Mouse (Mus musculus) right cerebral cortex, postnatal 36 days (tissue): Measurements from ENCODE around the gene Erp29.
A peak's percentile ranks its signal among the peaks of the same experiment; 100 is the strongest.

Experiments
- DNase-seq, 2 experiments: peaks; one replicate each; pipeline ENCODE4 v3.0.0; 2022; ENCODE audit warnings: low spot score in 2 of 2, mixed read lengths in 1 of 2

The Erp29 gene

DNA sequence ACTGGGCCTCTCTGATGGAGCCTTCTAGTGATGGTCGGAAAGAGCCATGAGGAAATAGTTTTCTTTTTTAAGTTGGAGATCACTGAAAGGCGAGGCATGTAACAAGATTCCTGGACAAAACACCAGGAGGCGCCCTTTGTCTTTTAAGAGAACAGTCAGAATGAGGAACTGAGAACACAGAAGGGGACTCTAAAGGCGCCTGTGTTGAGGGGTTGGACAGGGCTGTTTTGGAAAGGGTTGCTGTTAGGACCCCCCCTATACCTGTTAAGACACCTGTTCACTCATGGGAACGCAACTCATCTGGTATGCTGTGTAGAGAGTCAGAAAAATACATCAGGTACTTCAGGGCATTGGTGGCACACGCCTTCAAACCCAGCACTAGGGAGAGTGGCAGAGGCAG, 2.3 kb downstream of the Erp29 start:
- no peak for DNase-seq

DNA sequence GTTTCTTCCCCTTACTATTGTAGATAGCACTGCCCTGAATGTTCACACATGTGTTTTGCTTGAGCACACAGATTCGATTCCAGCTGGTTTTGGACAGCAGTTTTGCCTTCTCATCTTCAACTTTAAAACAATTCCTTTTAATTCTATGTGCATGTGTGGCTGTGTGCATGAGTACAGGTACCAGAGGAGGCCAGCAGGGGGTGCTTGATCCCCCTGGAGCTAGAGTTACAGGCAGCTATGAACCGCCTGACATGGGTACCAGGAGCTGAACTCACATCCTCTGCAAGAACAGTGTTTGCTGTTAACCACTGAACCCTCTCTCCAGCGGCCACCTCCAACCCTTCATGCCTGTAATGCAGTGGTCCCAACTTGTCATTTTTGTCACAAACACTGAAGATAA, 3.9 kb downstream of the Erp29 start:
- no peak for DNase-seq

- no peak for DNase-seq
Measured at GRCm38 (mm10) chr5:121444870-121445269, 7.4 kb downstream of the Erp29 start.

- no peak for DNase-seq
Measured at GRCm38 (mm10) chr5:121443548-121443947, 8.8 kb downstream of the Erp29 start.

GRCm38 (mm10) chr5:121438756-121439155, 13.6 kb downstream of the Erp29 start:
- DNase-seq, result no peak

DNA sequence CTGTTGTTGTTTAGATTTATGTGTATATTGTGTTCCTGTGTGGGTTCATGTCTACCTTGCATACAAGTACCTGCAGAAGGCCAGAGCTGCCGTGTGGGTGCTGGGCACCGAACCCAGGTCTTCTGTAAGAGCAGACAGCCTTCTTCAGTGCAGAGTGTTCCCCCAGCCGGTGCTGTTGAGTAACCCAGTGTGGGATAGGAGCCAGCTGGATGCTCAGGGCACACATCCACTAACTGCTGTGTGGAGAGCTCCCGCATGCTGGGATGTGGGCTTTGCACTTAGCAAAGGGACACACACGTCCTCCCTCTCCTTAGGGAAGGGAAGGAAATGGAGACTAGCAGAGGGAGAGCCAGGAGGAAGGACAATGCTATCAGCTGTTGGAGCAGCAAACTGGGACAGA, 14.2 kb downstream of the Erp29 start:
- no peak for DNase-seq

DNA sequence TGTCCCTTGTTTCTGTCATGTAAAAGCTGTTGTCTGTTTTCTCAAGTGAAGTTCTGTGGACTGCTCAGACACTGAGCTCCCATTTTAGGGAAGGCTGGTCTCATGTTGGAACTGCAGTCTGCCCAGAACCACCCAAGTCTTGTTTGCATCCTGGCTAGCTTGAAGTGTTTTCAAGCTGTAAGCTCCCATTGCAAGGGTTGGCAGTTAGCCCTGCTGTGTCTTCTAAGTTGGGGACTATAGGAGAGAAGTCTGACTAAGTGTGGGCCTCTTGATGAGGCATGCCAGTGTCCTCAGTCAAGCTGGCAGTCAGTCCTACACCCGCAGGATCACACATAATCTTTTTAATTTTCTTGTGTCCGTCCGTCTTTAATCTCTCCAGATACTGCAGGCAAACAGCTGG, 23.4 kb downstream of the Erp29 start:
- peak in 1 of 2 experiments; percentile 22 for DNase-seq

DNA sequence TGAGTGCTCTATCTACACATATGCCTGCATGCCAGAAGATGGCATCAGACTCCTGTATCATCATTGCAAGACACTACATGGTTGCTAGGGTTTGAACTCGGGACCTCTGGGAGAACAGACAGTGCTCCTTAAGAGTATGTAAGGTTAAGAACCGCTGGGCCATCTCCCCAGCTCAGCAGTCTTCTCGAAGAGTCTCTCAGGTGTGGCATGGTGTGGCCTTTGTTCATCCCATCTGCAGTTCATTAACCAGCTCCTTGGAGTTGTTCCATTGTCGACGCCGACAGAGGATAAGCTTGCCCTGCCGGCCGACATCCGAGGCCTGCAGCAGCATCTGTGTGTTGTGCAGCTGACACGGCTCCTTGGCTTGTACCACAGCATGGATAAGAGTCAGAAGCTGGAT, 29.0 kb downstream of the Erp29 start:
- DNase-seq, result no peak

GRCm38 (mm10) chr5:121422787-121423186, 29.5 kb downstream of the Erp29 start:
- peak in 1 of 2 experiments; percentile 33 for DNase-seq

GRCm38 (mm10) chr5:121420721-121421120, 31.6 kb downstream of the Erp29 start:
- DNase-seq, result no peak

- no peak for DNase-seq
Measured at GRCm38 (mm10) chr5:121410975-121411374, 41.3 kb downstream of the Erp29 start.

DNA sequence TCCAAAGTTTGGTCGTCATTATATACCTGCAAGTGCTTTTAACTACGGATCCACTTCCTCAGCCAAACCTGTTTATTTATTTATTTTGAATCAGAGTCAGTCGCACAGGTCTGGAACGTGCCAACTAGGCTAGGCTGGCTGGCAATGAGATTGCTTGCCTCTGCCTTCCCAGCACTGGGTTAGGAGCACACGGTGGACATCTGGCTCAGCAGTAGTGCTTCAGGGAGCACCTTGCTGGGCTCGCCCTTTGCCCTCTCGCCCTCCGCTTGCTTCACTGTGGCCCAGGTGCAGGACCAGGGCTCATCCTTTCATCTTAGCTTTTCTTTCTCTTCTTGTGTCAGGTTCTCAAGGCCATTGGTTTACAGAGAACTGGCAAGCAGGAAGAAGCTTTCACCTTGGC, 44.5 kb downstream of the Erp29 start:
- DNase-seq, result no peak

GRCm38 (mm10) chr5:121400849-121401248, 51.5 kb downstream of the Erp29 start:
- no peak for DNase-seq

- DNase-seq, result no peak
Measured at GRCm38 (mm10) chr5:121400064-121400463, 52.2 kb downstream of the Erp29 start.

DNA sequence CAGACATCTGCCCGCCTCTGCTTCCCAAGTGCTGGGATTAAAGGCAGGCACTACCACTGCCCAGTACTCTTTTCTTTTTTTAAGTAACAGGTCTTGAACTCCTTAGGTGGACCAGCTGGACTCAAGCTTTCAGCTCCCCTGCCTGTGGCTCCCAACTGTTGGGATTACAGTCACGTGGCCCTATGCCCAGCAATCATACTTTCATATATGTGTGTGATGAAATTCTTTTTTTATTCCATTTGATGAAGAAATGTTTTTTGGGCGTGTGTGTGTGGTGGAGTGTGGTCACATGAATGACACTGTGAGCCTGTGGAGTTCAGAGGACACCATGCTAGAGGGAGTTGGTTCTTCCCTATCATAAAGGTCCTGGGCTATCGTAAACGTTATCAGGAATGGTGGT, 52.8 kb downstream of the Erp29 start:
- DNase-seq, result no peak

- DNase-seq, result no peak
Measured at GRCm38 (mm10) chr5:121398965-121399462, 53.3 kb downstream of the Erp29 start.

DNA sequence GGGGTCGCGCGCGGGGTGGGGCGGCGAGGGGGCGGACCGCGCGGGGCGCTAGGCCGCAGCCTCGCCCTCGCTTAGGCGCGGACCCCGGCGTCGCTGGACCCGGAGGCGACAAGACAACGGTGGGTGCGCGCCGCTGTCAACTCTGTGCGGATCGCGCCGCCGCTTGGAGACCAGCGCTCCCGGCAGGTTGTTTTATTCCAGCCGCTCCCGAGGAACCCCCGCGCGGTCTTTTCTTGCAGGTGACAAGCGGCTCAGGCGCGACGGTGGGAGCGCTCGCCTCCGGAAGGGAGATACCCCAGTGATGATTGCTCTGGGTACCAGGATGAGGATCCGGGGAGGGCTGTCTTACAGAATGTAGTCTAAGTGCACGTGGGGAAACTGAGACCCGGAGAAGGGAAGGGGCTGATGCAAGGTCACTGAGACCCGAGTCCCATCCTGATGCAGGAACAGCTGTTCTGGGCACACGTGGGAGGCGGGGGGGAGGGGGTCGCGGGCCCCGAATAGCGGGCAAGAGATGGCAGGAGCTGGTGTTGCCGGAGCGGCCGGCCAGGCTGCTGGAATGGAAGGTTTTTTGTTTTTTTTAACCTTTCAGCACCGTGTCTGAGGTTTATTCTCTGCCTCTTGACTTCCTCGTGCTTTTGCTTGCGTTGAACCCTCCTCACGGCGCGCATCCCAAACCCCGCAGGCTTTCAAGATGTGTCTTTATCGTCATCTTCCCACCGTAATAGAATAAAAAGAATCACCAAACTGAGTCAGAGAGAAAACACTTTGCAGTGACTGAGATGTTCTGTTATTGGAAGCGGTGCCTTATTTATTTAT, 54.0 kb downstream of the Erp29 start:
- no peak for DNase-seq

DNA sequence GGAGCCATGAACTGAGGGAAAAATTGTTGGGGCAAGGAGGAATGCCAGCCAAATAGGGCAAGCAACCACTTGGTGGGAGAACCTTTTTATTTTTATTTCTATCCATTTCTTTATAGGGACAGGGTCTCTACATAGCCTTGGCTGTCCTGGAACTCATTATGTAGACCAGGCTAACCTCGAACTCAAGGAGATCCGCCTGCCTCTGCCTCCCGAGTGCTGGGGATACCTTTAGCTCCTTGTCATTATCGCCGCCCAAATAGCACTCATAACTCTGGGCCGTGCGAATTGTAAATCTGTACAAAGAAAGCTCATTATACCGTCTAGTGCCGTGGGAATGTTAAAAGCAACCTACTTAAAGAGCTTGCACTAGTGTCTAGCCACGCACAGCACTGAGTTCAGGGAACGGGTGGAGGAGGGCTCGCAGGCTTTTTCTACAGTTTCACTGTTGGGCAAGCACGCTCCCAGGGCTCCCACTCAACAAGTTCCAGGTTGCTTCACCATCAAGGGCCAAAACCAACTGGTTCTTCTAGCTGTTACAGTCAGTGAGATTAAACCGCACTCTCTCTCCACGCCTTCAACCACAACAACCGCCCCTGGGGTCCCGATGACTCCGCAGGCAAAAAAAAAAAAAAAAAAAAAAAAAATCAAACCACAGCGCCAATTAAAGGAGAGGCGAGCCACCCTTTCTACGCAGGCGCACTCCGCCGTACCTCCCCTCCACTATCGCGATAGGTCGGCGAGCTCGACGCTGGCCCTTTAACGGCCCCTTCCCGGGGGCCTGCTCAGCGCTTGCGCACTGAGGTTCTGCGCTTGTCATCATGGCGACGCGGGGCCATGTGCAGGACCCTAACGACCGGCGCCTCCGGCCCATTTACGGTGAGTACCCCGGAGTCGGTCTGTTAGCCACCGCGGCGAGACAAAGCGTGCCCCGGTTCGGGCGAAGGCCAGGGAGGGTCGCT, 54.8 kb downstream of the Erp29 start, which contains the start of gene Naa25:
Gene Naa25, plus strand, starts transcription at position 750 of the 959 bp plus-strand sequence.
- DNase-seq, result peak; percentile 89 to 90

DNA sequence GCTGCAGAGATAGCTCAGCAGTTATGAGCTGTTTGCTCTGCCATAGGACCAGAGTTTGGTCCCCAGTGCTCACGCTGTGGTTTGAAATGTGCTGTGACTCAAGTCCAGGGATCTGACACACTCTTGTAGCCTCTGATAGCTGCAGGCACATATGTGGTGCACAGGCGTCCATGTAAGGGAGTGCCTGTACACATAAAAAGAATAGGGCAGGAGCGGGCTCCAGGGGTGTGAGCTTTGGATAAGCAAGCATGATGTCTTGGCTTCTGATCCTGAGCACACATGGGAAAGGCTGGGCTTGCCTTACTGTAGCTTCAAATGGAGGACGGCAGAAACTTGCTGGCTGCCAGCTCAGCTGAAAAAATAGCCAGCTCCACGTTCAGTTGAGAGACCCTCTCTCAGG, 56.7 kb downstream of the Erp29 start:
- no peak for DNase-seq

DNA sequence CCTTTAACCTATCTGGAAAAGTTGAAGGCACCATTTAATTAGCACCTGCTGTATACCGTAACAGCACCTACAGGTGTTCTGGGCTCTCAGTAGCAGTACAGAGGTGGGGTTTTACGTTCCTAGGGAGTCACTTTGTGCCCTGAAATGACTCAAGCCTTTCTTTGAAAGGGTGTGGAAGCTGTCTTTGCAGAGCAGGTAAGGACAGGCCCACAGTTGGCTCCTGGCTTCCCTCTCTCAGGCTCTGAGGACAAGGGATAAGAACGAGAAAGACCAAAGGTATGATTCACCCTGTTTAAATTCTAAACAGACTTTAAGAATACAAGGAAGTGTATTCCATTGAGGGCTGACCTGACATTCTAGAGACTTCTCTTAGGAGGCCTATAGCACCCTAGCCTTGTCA, 58.9 kb downstream of the Erp29 start:
- DNase-seq, result no peak

GRCm38 (mm10) chr5:121392667-121393380, 59.5 kb downstream of the Erp29 start:
- no peak for DNase-seq

DNA sequence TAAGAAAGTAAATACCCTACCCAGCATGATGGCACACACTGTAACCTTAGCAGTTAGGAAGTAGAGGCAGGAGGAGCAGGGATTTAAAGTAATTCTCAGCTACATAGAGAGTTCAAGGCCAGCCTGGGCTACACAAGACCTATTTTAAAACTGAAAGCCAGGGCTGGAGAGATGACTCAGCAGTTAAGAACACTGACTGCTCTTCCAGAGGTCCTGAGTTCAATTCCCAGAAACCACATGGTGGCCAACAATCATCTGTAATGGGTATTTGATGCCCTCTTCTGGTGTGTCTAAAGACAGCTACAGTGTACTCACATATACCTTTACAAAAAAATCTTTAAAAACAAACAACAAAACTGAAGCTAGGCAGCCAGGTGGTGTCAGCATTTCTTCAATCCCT, 62.6 kb downstream of the Erp29 start:
- no peak for DNase-seq
